Mouse (Mus musculus) lung, postnatal 0 days (tissue): ENCODE measurements around the gene Zfp142.

Experiments
- CTCF ChIP-seq: IDR thresholded peaks from 2 replicates; pipeline ENCODE4 v1.5.1; 2016; ENCODE audit warnings: antibody characterized with exemption, mild to moderate bottlenecking
- EP300 ChIP-seq: IDR thresholded peaks from 2 replicates; pipeline ENCODE4 v1.6.1; 2016; ENCODE audit warnings: antibody characterized with exemption, mild to moderate bottlenecking, control low read depth

DNA sequence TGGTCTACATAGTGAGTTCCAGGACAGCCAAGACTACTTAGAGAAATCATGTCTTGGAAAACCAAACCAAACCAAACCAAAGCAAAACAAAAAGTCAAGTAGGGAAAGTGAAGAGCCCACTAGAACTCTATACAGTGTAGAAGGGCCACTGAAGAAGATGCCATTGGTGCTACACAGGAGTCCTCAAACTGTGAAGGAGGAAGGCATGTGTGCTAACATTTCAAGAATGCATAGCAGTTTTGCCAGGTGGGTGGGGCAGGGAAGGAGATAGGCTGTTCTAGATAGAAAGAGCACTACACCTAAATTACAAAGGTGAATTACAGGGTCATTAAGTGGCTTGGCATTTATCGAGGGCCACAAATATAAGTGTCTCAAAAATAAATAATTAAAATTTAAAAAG lies 36.1 kb upstream of the Zfp142 start:
- TF ChIP-seq CTCF (no peak), EP300 (peak; percentile 98)
